14 mouse cellular contexts compared by ENCODE assay signal in genomic region chr5:24400362-24400761, GRCm38 (mm10). TPM values are rescaled to one million over a fixed set of nuclear protein-coding genes. Genes with fewer than 3 reads are reported as not detected.
DNase-seq lines count a peak whose midpoint lies in the region.
"Had no signal": no experiment of that assay in that cellular context is flagged by ENCODE, and none has a peak within 500 bp of the region (broad histone marks: within the 10 kb centered on the region; RNA-seq: fewer than 3 reads in every experiment).

No protein-coding gene starts in this region.

- intact Hi-C loops in heart, postnatal 25 days (cut with DNase I): loop anchor here (2.0 kb wide), 1 partner anchor 20 kb away; no protein-coding TSS in a partner anchor

- DNase-seq in cerebellum, adult 9-10 months: peak; percentile 35
- DNase-seq in cerebellum, adult 8-10 months: no peak
- DNase-seq in cerebellum, postnatal 25 days: peak; percentile 47 to 61
- no peak for DNase-seq in cerebellum, adult 18-20 months
- DNase-seq in heart, adult 11 months: peak; percentile 90
- DNase-seq in heart, postnatal 25 days (ENCODE audit: low spot score): no peak
- DNase-seq in spleen, adult 18-20 months: no peak
- DNase-seq: adrenal gland, adult 8-10 months; B cell, adult 2 months; forebrain, postnatal 0 days; heart, postnatal 4 days; kidney, adult 18-20 months; kidney, postnatal 10 days had no signal

RNA-seq across cellular contexts. Expression of gene Abcb8, which starts 6.9 kb away (rescaled TPM):
- 10 to 100 TPM; 82.8 to 83.7 TPM for total RNA-seq in heart, postnatal 25 days (2021)

RNA-seq across cellular contexts. Expression of gene Atg9b, which starts 8.4 kb away (rescaled TPM):
- total RNA-seq in heart, postnatal 25 days (2021): 1 to 10 TPM in 1 of 2 experiments, under 1 TPM in 1; 0.42 to 1.2 TPM

RNA-seq across cellular contexts. Expression of gene Asic3, which starts 12.8 kb away (rescaled TPM):
- total RNA-seq in heart, postnatal 25 days (2021): under 1 TPM in 1 of 2 experiments, not detected in 1; 0.17 TPM
- total RNA-seq: forebrain, postnatal 0 days; granulocyte monocyte progenitor cell, adult 5-6 weeks had no signal

RNA-seq across cellular contexts. Expression of gene Cdk5, which starts 23.0 kb away (rescaled TPM):
- 10 to 100 TPM; 19.2 to 22.8 TPM for total RNA-seq in heart, postnatal 25 days (2021)

RNA-seq across cellular contexts. Expression of gene Slc4a2, which starts 23.3 kb away (rescaled TPM):
- total RNA-seq in heart, postnatal 25 days (2021): 10 to 100 TPM; 29.7 to 31.3 TPM

Comparison
In these comparisons a context has a peak if more than half of its experiments do, and no peak if none do; other contexts are left out.
1. DNase-seq: peak in cerebellum, adult 9-10 months (single experiment), cerebellum, postnatal 25 days (2 of 2) and heart, adult 11 months (single experiment); none in cerebellum, adult 8-10 months (single experiment), cerebellum, adult 18-20 months (0 of 2), heart, postnatal 25 days (single experiment) and spleen, adult 18-20 months (0 of 2).